Mouse (Mus musculus) heart, adult 18-20 months (tissue): Measurements from ENCODE around the gene Gmds. TPM values are rescaled to one million over a fixed set of nuclear protein-coding genes. Genes with fewer than 3 reads are reported as not detected.

ENCODE experiments used
- DNase-seq, 2 experiments: peaks; one replicate each; pipeline ENCODE4 v3.0.0; 2021 to 2022; ENCODE audit warnings: mixed read lengths in 1 of 2
- total RNA-seq, 2 experiments: library from RNA; stranded (reverse); gene quantifications; 2 replicates each; pipeline ENCODE4 v1.2.3; 2021

The Gmds gene
- total RNA-seq, 2 experiments from 2014 or later, result 5.5 to 6.5 TPM

- DNase-seq, result no peak
Observed at GRCm38 (mm10) chr13:32158240-32158639, 180.3 kb downstream of the Gmds start.

DNA sequence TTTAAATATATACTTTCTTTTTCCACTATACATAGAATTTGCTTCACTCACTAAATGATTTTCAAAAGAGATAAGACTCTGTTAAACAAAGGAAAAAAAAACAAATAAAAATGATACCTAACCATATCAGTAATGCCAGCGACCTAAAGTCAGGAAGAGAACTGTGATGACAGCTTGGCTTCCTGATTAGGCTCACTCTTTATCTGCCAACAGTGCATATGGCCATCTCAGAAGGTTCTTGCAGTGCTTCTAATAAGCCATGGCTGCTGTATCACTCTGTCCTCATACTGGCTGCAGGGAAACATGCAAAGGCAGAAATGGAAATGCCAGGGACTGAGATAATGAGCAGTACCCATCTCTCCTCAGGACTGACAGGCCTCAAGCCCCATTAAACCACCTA, 192.6 kb downstream of the Gmds start:
- DNase-seq, result no peak

DNA sequence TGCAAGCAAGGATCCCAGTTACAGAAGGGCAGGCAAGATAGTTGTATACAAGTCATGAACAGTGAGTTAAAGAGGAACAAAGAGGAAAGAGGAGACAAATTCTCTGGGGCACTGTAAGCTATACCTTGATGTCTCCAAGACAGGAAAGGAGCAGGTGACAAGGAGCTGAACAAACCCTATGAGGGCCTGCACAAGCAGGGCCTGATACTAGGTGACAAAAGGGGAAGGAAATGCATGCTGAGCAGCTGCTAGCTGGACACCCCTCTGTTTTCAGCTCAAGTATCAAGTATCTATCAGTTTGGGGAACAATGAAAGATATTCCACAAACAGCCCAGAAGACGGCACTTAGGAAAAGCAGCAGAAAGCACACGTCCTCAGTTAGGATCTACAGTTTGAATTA, 193.4 kb downstream of the Gmds start:
- no peak for DNase-seq

DNA sequence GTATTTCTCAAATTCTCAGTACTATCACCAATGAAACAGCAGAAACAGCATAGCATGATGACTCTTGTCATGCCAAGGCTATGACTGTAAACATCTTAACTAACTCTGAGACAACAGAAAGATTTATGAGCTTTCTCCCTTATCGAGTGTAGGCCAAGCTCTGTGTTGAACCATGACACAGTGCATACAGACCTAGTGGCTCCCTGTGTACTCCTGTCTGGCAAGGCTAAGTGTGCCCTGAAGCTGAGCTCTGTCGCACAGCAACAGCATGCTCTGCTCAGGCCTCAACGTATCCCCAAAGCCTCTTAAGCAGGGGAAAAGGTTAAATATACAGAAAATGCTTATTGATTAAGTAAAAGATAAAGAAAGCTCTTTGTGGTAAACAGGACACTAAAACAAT, 194.9 kb downstream of the Gmds start:
- no peak for DNase-seq

GRCm38 (mm10) chr13:32134663-32135273, 203.8 kb downstream of the Gmds start:
- DNase-seq, result no peak

DNA sequence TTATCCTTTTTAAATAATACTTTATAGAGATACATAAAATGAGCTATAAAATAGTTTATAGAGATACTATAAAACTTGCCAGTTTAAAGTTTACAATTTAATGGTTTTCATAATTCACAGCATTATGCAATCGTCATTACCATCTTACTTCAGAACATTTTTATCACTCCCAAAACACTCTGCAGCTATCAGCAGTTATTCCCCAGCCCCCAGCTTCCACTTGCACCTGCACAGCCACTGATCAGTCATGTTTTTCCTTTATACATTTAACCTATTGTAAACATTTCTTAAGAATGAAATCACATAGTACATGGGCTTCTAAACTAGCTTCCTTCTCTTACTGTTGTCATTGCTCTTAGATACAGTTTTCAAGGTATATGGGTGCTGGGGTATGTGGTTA, 208.6 kb downstream of the Gmds start:
- no peak for DNase-seq

- no peak for DNase-seq
Observed at GRCm38 (mm10) chr13:32118386-32118785, 220.2 kb downstream of the Gmds start.

DNA sequence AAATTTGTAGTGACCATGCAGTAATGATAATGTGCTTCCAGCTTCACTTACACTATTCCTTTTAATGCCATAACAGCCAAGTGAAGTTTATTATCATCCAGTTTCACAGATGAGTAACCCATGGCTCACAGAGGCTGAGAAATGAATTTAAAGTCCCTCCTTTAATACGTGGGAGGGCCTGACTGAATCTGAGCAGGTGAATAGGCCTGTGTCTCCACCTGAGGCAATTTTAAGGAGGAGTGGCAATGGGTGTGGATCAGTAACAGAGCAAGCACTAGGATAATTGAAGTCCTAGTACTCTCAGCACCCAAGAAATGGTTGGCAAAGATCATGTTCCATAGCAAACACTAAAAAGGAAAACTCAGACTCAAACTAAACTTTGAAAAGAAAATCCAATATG, 223.1 kb downstream of the Gmds start:
- DNase-seq, result no peak

- DNase-seq, result no peak
Observed at GRCm38 (mm10) chr13:32113875-32114274, 224.7 kb downstream of the Gmds start.

DNA sequence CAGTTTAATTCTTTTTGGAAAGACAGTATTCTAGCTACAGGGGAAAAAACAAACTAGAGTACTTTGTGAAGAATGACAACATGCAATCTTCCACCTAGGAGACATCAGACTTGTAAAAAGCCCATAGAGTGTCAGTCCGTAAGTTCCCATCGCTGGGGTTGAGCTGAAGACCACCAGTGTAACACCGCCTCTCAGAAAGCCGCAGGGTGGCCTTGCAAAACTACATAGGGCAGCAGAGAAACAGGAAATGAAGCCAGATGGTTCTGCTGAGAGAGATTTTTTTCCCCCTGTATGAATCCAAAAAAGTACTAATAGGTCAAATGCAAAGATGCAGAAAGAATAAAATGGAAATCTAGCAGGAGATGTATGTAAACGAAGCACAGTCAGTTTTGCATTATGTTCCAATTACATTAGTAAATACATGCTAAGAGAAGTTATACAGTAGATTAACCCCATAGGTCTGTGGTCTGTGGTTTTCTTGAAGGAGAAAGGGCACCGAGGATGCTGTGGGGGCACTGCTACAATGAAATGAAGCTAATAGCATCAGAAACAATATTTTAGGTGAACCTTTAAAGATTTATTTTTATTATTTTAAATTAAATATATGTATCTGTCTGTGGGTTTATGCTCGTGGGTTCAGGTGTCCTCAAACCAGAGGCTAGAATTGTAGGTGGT, 250.1 kb downstream of the Gmds start:
- no peak for DNase-seq

GRCm38 (mm10) chr13:32080520-32081249, 257.9 kb downstream of the Gmds start:
- no peak for DNase-seq

- no peak for DNase-seq
Observed at GRCm38 (mm10) chr13:32073630-32074029, 264.9 kb downstream of the Gmds start.

- no peak for DNase-seq
Observed at GRCm38 (mm10) chr13:32055321-32055720, 283.2 kb downstream of the Gmds start.

GRCm38 (mm10) chr13:32053587-32053986, 285.0 kb downstream of the Gmds start:
- DNase-seq, result no peak

DNA sequence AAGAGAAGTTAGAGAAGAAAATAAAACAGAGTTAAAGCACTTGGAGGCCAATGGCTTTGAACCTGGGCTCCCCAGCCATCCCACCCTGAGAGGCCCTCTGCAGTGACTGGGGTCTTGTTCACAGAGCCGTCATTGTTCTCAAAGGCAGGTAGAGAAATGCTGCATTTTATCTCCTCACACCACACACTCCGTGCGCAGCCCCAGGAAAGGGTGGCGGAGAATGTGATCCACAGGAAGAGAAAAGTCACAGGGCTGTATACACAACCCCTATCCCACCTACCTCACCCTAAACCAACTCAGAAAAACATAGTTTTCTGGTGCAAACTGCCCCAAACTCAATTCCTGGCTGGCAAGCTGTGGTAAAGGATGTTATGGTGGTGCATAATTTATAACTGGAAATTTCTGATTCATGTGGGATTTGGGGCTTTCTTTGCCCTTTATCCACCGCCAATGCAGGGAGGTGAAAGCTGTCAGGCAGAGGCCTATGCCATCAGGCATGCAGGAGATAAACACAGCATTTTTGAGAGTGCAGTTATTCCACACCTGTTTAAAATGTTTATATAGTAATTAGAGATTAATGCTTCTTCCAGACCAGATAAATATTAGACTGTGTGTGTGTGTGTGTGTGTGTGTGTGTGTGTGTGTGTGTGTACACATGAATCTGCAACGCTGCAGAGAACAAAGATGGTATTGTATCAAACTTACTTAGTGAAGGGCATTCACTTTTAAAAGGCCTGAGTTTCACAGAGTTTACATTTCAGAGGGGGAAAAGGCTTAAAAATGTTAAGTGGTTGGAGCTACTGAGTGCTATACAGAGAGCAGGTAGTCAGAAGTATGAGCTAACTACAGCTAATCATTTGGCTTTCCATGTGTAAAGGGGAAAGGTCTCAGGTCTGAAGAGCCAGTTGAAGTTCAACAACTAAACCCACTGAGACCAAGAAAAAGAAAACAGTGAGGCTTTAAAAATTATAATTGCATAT, 290.3 kb downstream of the Gmds start:
- DNase-seq, result no peak

GRCm38 (mm10) chr13:32046961-32047360, 291.6 kb downstream of the Gmds start:
- DNase-seq, result no peak

GRCm38 (mm10) chr13:32042748-32043147, 295.8 kb downstream of the Gmds start:
- no peak for DNase-seq

GRCm38 (mm10) chr13:32040822-32041221, 297.7 kb downstream of the Gmds start:
- peak in 1 of 2 experiments; percentile 6 for DNase-seq

GRCm38 (mm10) chr13:32036902-32037301, 301.6 kb downstream of the Gmds start:
- DNase-seq, result no peak

DNA sequence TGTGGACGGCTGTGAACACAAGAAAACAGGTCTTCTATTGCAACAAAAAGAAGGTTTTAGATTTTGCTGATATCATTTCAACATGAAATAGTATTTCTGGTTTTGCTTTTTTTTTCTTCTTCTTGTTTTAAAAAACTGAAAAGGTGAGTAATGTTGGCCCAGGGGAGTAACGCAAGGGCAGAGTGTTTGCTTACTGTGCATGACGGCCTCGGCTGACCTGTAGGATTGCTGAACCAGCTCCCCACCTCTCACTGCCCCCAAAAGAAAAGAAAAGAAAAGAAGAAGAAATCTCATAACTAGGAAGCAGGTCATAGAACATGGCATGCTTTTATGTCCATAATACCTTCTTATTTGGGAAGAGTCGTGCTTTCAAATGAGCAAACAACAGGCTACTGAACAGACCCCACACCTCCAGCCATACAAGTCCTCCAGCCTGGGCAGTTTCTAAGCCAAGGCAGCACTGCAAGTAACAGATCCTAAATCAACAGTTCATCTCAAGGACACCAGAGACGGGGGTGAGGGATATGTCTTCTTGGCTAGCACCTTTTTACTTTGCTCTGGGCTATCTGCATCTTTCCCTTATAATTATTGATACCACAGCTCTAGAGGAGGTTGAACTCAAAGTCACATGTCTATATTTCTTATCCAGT, 303.6 kb downstream of the Gmds start:
- no peak for DNase-seq

DNA sequence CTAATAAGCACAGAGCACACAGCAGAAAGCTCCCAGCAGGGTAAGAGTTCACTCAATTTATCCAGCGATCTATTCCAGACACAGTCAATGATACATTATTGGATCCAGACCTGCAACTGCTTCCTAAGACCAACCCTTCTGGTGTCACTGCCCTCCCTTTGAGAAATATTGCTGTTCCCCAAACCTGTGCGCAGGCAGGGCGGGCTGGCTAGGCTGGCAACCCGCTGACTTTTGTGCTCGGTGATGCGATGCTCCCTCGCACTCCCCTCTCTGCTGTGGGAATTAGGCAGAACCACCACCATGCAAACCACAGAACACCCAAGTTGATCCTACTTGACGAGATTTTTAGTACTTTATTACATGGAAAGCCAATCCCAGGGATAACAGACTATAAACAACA, 304.4 kb downstream of the Gmds start:
- no peak for DNase-seq
